Comparison of ENCODE assay signal across 8 mouse cellular contexts in the genomic region with DNA sequence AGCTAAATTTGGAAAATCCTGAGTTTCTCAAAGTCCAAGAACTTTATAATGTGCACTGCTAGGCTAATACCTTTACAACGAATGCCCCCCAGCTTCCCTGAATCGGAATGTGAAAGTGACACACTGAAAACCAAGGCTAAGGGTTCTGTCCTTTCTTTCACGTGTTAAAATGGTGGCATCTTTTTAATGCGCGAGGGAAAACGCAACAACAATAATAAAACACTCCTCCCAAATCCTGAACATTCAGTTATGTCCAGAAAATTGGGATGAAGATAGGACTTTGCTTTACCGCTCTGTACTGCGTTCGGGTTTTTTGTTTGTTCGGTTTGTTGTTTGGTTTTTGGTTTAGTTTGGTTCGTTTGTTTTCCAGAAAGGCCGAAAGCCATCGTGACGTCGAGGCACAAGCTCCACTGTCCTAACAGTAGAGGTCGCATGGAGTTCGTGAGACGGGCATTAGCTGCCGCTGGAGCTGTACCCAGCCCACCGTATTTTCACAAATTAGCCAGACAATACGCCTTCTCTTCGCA. TPM values are rescaled to one million over a fixed set of nuclear protein-coding genes. Genes with fewer than 3 reads are reported as not detected.
DNase-seq lines count a peak whose midpoint lies in the region; ATAC-seq lines count a peak whose summit lies in the region.

No protein-coding gene starts in this region.

- peak overlapping the region; percentile 75 for H3K4me3 ChIP-seq in limb, embryonic 10.5 days
- H3K4me3 ChIP-seq in midbrain, embryonic 11.5 days (ENCODE audit: low read depth, low read length) = peak overlapping the region; percentile 48

- peak; percentile 61 for ATAC-seq in midbrain, embryonic 11.5 days (ENCODE audit: low FRiP score)

- H3K4me1 ChIP-seq in limb, embryonic 10.5 days = peaks cover 6% of the 10 kb centered on the region
- no peaks in the 10 kb centered on the region for H3K4me1 ChIP-seq in midbrain, embryonic 11.5 days (ENCODE audit: control insufficient read depth, insufficient read depth, low read length)

- peak overlapping the region; percentile 61 for H3K4me2 ChIP-seq in midbrain, embryonic 11.5 days

- no peaks in the 10 kb centered on the region for H3K36me3 ChIP-seq in limb, embryonic 10.5 days
- no peaks in the 10 kb centered on the region for H3K36me3 ChIP-seq in midbrain, embryonic 11.5 days (ENCODE audit: control insufficient read depth, insufficient read depth, low read length)

- peak overlapping the region; percentile 80 for H3K9ac ChIP-seq in midbrain, embryonic 11.5 days (ENCODE audit: low read length)

- WGBS in limb, embryonic 10.5 days = 1% methylated on average over 22 of the region's 22 CpGs
- WGBS in midbrain, embryonic 11.5 days = 1% methylated on average over 22 of the region's 22 CpGs

- H3K27me3 ChIP-seq in limb, embryonic 10.5 days (ENCODE audit: low read depth, poor library complexity, severe bottlenecking) = no peaks in the 10 kb centered on the region
- H3K27me3 ChIP-seq in midbrain, embryonic 11.5 days (ENCODE audit: control insufficient read depth, insufficient read depth, low read length) = no peaks in the 10 kb centered on the region

- H3K9me3 ChIP-seq in limb, embryonic 10.5 days (replicated peaks) = no peaks in the 10 kb centered on the region
- H3K9me3 ChIP-seq in midbrain, embryonic 11.5 days (ENCODE audit: control insufficient read depth, low read length) = no peaks in the 10 kb centered on the region

- DNase-seq in urinary bladder, postnatal 14 days (ENCODE audit: low spot score) = peak; percentile 68
- DNase-seq in urinary bladder, postnatal 25 days (ENCODE audit: low spot score) = no peak
- DNase-seq in embryo, embryonic 9.5 days (ENCODE audit: extremely low spot score) = peak; percentile 83
- peak; percentile 77 to 78 for DNase-seq in heart, adult 18-20 months
- peak; percentile 70 for DNase-seq in kidney, adult 11 months
- peak; percentile 71 for DNase-seq in limb, embryonic 10.5 days (ENCODE audit: low spot score)
- DNase-seq in midbrain, embryonic 11.5 days (ENCODE audit: low spot score, missing footprints) = peak; percentile 98
- peak; percentile 60 for DNase-seq in spleen, adult 12 weeks (ENCODE audit: low spot score)

- H3K27ac ChIP-seq in limb, embryonic 10.5 days = peak overlapping the region; percentile 95
- peak overlapping the region; percentile 91 for H3K27ac ChIP-seq in midbrain, embryonic 11.5 days (ENCODE audit: low read depth, low read length)

RNA-seq across cellular contexts. Expression of a gene that starts 6.3 kb away (rescaled TPM):
- total RNA-seq in heart, adult 18-20 months (2021) = 100 to 1,000 TPM; 125 to 127 TPM
- polyA plus RNA-seq in limb, embryonic 10.5 days (2016; fragmentation: Nextera tagmentation; extraction: Ambion mirVana) = 89.0 and 114 TPM in 2 replicates
- 24.9 and 27.2 TPM in 2 replicates for polyA plus RNA-seq in midbrain, embryonic 11.5 days (2014; fragmentation: Nextera tagmentation; extraction: Ambion mirVana)

RNA-seq across cellular contexts. Expression of a gene that starts 54.2 kb away (rescaled TPM):
- total RNA-seq in heart, adult 18-20 months (2021) = 1 to 10 TPM; 2.3 to 3.3 TPM
- not detected in 2 replicates for polyA plus RNA-seq in limb, embryonic 10.5 days (2016; fragmentation: Nextera tagmentation; extraction: Ambion mirVana)
- not detected in 2 replicates for polyA plus RNA-seq in midbrain, embryonic 11.5 days (2014; fragmentation: Nextera tagmentation; extraction: Ambion mirVana)
